Mouse (Mus musculus) kidney, postnatal 36 days (tissue): ENCODE measurements around the gene Gm12166.

ENCODE experiments used
- DNase-seq, 2 experiments: peaks; one replicate each; pipeline ENCODE4 v3.0.0; 2021 to 2022; ENCODE audit warnings: mixed read lengths in 2 of 2

Gm12166 gene

DNA sequence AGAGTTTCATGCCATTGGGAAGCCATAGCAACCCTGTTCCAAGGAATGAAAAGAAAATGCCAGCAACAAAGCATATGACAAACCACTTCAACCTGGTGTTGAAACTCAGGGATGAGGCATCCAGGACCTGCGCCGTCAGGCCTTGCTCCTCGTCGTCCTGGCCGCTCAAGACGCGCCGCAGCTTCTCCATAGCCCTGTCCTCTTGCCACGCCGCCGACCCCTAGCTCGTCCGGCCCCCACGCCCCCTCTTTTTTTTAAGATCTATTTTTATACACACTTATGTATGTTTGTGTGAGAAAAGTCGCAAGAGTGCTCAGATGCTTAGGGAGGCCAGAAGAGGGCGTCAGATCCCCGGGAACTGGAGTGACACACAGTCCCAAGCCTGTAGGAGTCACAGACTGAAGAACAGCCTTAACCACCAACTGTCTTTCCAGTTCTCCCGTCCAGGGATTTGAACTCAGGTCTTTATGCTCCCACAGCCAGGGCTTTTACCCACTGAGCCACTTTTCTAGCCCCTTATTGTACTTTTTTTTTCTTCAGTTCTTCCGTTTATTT is at the start of gene Gm12166:
Gene Gm12166 (minus strand): TSS at position 217 of the 555 bp plus-strand sequence.
- DNase-seq, result peak in 1 of 2 experiments; percentile 81

DNA sequence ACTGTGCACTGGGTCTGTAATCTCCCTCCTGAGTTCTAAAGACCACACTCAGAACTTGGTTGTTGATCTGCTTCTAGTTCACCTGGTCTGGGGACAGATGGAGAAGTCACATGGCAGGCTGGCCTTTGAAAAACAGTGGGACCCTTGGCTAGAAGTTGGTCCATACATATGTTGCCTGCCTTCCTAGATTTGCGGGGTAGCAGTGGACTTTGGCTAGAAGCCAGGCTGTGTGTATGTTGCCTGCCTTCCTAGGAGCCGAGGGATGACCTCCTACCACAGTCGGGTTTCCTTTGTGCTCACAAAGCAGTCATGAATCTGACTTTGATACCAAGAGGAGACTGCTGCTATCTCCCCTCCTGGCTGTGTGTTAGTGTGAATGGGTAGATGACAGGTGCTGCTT is 44.9 kb upstream of the Gm12166 start:
- DNase-seq, result no peak

DNA sequence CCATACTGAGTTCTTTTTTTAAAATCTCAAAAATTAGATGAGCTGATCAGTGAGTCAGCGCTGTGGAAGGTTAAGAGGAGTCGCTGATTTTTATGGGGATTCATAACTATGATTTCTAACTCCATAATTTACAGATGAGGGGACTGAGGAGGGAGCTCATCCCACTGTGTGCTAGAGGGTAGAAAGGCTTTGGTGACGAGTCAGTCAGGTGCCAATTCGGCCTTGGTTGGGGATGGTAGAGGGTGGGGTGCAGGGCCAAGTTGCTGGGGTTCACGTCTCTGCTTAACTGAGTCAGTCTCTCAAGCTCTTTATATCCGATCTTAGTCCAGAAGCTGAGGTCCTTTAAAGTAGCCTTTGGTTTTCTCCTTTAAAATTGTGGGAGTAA is 44.1 kb upstream of the Gm12166 start:
- DNase-seq, result no peak

DNA sequence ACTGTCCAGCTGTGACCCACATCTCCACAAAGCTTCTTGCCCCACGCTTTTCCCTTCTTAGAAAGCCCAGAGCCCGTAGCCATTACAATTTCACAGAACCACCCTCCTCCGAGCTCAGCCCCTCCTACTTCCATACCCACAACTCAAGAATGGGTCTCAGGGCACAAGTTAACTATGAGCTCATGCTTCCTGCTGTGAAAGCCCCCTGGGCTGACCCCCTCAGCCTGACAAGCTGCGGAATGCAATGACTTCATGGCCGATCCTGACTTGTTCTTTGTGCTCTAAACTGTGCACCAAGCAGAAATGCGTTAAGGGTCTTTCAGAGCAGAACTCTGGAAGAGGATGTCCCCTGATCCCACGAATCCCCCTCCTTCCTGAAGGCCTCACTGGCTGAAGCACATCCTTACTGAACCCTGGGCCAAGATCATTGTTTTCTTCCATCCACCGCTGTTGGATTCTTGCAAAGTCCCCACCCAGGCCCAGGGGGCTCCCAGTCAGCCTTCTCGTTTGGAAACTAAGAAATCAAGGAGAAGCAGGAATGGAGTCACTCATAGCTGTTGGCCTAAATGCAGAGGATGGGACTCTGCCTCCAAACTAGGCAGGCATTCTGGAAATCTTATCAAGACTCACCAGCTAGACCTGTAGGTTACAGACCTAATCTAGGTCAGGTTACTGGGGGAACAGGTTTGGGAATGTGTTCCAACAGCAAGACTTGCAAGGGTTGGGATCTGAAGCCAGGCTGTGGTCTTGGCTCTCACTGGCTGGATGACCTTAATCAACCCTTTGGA is 43.5 kb upstream of the Gm12166 start:
- DNase-seq, result no peak

- no peak for DNase-seq
Observed at GRCm38 (mm10) chr11:46092121-46092520, 40.0 kb upstream of the Gm12166 start.

DNA sequence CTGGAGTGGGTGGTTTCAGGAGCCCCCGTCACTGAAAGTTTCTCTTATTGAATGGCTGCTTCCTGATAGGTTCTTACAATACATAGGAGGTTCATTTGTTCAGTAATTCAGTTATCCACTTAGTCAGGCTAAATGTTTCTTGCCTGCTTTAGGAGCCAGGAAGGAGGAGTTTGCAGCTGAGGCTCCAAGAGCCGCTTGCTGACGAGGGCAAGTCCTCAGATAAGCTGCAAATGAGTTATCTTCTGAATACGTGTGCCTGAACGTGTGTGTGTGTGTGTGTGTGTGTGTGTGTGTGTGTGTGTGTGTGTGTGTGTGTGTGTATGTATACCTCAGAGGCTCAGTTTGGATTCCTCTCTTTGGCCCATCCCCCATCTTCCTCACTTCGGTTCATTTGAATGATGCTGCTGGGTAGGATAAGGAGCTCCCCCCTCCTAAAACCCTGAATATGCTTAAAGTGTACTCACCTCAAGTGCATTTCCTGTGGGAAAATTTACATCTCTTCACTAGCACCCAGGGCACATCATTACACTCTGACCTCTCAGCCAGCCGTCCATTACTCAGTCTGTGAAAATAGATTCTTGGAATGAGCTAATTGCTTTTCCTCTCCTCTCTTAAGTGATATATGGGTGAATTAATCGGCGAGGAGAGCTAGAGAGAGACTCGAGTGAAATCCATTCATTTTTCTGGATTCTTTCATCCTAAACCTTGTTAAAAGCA is 39.0 kb upstream of the Gm12166 start:
- DNase-seq, result no peak

DNA sequence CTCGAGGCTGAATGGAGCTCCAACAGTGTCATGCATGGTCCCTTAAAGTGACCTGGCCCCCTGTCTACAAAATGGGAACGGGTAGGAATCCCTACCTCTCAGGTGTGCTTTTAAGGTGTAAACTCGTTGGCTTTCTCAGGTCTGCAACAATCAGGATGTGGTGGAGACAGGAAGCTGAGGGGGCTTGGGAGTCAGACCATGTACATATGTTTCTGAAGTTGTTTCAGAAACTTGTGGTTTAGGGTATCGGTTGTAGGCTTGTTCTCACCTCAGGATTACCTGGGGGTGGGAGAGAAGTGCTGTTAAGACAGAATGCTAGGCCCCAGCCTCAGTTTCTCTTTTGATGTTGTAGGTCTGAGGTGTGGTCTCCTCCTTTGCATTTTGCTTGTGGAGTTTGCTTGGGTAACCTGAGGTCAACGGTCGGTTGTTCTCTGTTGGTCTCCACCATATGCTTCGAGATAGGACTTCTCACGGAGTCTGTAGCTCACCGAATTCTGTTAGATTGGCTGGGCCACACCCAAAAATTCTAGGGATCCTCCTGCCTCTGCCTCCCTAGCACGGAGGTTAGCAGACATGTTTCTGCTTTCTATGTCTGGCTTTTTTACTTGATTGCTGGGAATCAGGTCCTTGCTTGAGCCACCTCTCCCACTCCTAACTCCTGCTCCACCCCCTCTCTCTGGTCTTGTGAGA is 38.1 kb upstream of the Gm12166 start:
- DNase-seq, result no peak

GRCm38 (mm10) chr11:46089081-46089713 is 37.1 kb upstream of the Gm12166 start:
- DNase-seq, result peak in 1 of 2 experiments; percentile 29

GRCm38 (mm10) chr11:46086446-46086845 is 34.3 kb upstream of the Gm12166 start:
- no peak for DNase-seq

GRCm38 (mm10) chr11:46085398-46086163 is 33.5 kb upstream of the Gm12166 start:
- DNase-seq, result peak in 1 of 2 experiments; percentile 30

GRCm38 (mm10) chr11:46084568-46084967 is 32.4 kb upstream of the Gm12166 start:
- peak in 1 of 2 experiments; percentile 45 for DNase-seq

GRCm38 (mm10) chr11:46083835-46084444 is 31.8 kb upstream of the Gm12166 start:
- DNase-seq, result no peak

GRCm38 (mm10) chr11:46083405-46083804 is 31.3 kb upstream of the Gm12166 start:
- DNase-seq, result no peak

GRCm38 (mm10) chr11:46081075-46081474 is 29.0 kb upstream of the Gm12166 start:
- no peak for DNase-seq

GRCm38 (mm10) chr11:46077732-46078375 is 25.7 kb upstream of the Gm12166 start:
- DNase-seq, result peak; percentile 41 to 59

- no peak for DNase-seq
Observed at GRCm38 (mm10) chr11:46077304-46077703, 25.2 kb upstream of the Gm12166 start.

DNA sequence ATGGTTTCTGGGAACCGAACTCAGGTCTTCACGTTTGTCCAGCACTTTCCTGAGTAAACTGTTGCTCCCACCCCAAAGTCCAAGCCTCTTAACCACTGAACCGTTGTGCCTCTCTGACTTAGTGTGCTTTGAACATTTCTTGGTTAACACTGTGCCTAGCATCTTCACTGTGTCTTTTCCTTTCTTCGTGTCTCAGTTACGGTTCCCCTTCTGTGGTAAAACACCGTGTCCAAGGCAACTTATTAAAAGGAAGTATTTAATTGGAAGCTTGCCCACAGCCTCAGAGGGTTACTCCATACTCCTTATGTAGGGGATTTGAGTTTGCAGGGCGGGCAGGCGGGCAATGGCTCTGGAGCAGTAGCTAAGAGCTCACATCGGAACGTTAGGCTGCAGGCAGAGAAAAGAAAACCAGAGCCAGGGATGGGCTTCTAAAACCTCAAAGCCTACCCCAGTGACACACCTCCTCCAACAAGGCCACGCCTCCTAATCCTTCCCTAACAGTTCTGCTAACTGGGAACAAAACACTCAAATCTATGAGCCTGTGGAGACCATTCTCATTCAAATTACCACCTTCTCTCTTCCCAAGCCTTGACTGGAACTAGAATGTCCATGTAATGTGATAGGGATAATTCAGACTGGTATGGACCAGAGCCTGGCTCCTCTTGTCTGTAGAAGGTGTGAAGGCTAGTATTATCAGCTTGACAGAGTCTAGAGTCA is 24.5 kb upstream of the Gm12166 start:
- no peak for DNase-seq

DNA sequence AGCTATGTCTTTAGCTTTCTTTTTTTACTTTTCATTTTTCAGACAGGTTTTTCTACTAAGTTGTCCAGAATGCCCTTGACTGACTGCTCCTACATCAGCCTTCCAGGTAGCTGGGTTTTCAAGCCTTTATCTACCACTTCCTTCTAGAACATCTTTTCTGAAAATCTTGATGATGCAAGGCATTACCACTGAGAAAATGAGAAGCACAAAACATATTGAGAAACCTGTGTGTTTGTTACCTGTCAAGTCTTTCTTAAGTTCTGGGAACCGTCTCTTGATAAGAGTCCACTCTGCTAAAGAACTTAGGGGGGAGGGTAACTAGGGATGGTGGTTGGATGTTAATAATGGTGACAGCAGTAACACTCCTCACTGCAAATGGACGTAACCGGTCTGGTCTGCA is 23.4 kb upstream of the Gm12166 start:
- no peak for DNase-seq

GRCm38 (mm10) chr11:46073850-46074688 is 21.9 kb upstream of the Gm12166 start:
- DNase-seq, result no peak
